Mouse (Mus musculus) lung, postnatal 0 days (tissue): ENCODE measurements around the gene Bri3. TPM values are rescaled to one million over a fixed set of nuclear protein-coding genes. Genes with fewer than 3 reads are reported as not detected.

ENCODE experiments used
- ATAC-seq: fragments of 200-750 bp; cut with Nextera tagmentation; 2 replicates; pipeline ENCODE4 v1.8.0; 2017; ENCODE audit warnings: moderate library complexity
- DNase-seq: peaks from one replicate; pipeline ENCODE4 v3.0.0-alpha.2; 2016; ENCODE audit warnings: low spot score
- H3K27ac ChIP-seq: fragments of 300-500 bp; sonication (generic); 2 replicates; pipeline ENCODE4 v1.5.1; 2014; ENCODE audit warnings: antibody characterized with exemption, mild to moderate bottlenecking, low read length, mixed read lengths
- H3K27me3 ChIP-seq: fragments of 300-500 bp; sonication (generic); replicated peaks from 2 replicates; pipeline ENCODE4 v1.6.1; 2014; ENCODE audit warnings: low read length, mixed read lengths; ENCODE audit not compliant: insufficient read depth
- H3K36me3 ChIP-seq: fragments of 300-500 bp; sonication (generic); 2 replicates; pipeline ENCODE4 v1.6.1; 2014; ENCODE audit warnings: low read length, mixed read lengths; ENCODE audit not compliant: insufficient read depth
- H3K4me1 ChIP-seq: fragments of 300-500 bp; sonication (generic); 2 replicates; pipeline ENCODE4 v1.6.1; 2014; ENCODE audit warnings: antibody characterized with exemption, low read depth, low read length, mixed read lengths; ENCODE audit not compliant: insufficient read depth
- H3K4me2 ChIP-seq: fragments of 300-500 bp; sonication (generic); replicated peaks from 2 replicates; pipeline ENCODE4 v1.6.1; 2014; ENCODE audit warnings: low read depth, mild to moderate bottlenecking, low read length, moderate library complexity, mixed read lengths
- H3K4me3 ChIP-seq: fragments of 300-500 bp; sonication (generic); 2 replicates; pipeline ENCODE4 v1.5.1; 2014; ENCODE audit warnings: low read depth, low read length
- H3K9ac ChIP-seq: fragments of 300-500 bp; sonication (generic); replicated peaks from 2 replicates; pipeline ENCODE4 v1.6.1; 2014; ENCODE audit warnings: low read depth, mild to moderate bottlenecking
- H3K9me3 ChIP-seq: fragments of 300-500 bp; sonication (generic); 2 replicates; pipeline ENCODE4 v1.6.1; 2016; ENCODE audit warnings: low read length, mixed read lengths
- CTCF ChIP-seq: IDR thresholded peaks from 2 replicates; pipeline ENCODE4 v1.5.1; 2016; ENCODE audit warnings: antibody characterized with exemption, mild to moderate bottlenecking
- EP300 ChIP-seq: IDR thresholded peaks from 2 replicates; pipeline ENCODE4 v1.6.1; 2016; ENCODE audit warnings: antibody characterized with exemption, mild to moderate bottlenecking, control low read depth
- WGBS: fragments of 180-500 bp; shearing (Covaris S2); extraction: QIAGEN DNeasy Blood & Tissue Kit; methylation state at CpG from one replicate; pipeline ENCODE4 v1.1.7; 2014; 5-methylcytosine and 5-hydroxymethylcytosine counted together
- polyA plus RNA-seq: library from polyadenylated mRNA; unstranded; fragments of >200 nt; fragmentation: Nextera tagmentation; extraction: Ambion mirVana; gene quantifications from 2 replicates; pipeline ENCODE4 v1.2.1, GENCODE M21; 2015

Gene Bri3
- polyA plus RNA-seq, 1 experiment from 2014 or later: 286 TPM

DNA sequence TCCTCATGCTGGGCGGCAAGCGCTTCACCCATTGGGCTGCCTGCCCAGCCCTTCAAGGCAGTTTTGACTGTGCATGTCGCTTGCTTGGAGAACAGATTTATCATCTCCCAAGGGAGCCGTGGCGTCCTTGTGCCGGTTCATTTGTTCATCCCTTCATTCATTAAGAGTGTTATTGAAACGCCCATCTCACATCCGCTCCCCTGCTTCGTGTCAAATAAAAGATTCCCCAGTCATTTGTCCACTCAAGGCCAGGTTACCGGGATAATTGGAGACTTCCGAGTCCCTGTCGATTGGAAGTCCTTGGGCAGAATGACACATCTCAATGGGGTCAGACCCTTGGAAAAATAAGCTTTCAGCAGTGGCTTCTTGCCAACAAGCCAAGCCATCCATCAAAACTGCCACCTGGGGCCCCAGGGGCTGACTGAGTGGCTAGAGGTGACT is 197.6 kb downstream of the Bri3 start:
- H3K4me2 ChIP-seq: no peak overlapping the region
- no peak overlapping the region for H3K9ac ChIP-seq
- no peaks in the 10 kb centered on the region for H3K4me1 ChIP-seq
- no peak overlapping the region for H3K4me3 ChIP-seq
- no peaks in the 10 kb centered on the region for H3K27me3 ChIP-seq
- no peaks in the 10 kb centered on the region for H3K36me3 ChIP-seq
- H3K27ac ChIP-seq: no peak overlapping the region
- WGBS: 36% methylated on average over 12 of the region's 12 CpGs
- ATAC-seq (no peak), DNase-seq (no peak)
- no peak for TF ChIP-seq EP300
- TF ChIP-seq CTCF: no peak
- H3K9me3 ChIP-seq: no peaks in the 10 kb centered on the region

DNA sequence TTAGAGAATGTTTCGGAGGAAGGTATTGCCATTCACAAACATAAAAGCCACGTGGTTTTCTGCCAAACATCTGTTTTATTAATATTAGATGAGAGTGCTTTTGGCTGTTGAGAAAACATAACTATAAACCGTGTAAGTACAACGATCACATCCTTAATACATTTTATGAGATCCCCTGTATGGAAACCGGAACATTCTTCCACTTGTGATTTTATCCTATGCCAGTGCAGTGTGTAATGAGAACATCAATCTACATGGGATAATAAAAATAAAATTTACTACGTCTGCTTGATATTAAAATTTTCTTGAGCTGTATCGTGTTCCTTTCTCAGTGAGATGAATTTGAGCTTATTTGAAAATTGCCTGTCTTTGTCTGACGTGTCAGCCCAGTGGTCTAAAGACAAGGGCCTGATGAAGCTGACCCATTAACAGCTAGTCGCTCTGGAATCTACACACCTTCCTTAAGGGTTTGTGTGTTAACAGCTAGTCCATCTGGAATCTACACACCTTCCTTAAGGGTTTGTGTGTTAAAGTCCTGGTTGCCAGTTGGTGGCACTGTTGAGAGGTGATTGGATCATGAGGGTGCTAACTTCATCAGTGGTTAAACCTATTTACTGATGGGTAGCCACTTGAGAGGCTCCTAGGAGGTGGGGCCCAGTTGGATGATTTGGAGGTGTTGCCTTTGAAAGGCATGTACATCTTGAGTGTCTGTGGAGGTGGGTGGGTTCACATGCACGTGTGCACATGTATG is 202.4 kb downstream of the Bri3 start:
- Histone ChIP-seq H3K4me2 (no peak overlapping the region), H3K4me3 (no peak overlapping the region), H3K9me3 (no peaks in the 10 kb centered on the region), H3K9ac (no peak overlapping the region), H3K27ac (no peak overlapping the region), H3K36me3 (no peaks in the 10 kb centered on the region), H3K27me3 (no peaks in the 10 kb centered on the region), H3K4me1 (no peaks in the 10 kb centered on the region)
- DNase-seq (no peak), ATAC-seq (no peak)
- WGBS: 74% methylated on average over 10 of the region's 10 CpGs
- no peak for TF ChIP-seq EP300
- TF ChIP-seq CTCF: peak; percentile 28; the same call in 1 of the 2 replicates

DNA sequence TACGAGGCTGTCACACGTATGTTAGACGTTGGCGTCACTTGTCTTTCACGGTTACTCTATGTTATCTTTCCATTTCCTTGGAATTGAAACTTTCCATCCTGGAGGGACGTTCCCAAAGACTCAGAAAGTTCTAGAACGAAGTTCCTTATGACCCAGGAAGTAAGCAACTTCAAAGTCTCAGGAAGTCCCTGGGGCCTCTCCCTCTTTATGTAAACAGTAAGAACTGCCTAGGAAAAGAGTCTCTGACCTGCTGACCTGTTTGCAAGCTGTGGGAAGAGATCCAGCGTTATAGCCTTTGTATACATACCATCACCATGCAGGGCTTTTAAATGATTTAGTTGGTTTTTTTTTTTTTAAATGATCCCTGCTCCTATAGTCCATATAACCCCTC is 203.0 kb downstream of the Bri3 start:
- WGBS: 41% methylated on average over 8 of the region's 8 CpGs
- ATAC-seq: no peak
- Histone ChIP-seq H3K27me3 (no peaks in the 10 kb centered on the region), H3K4me1 (no peaks in the 10 kb centered on the region), H3K36me3 (no peaks in the 10 kb centered on the region), H3K9me3 (no peaks in the 10 kb centered on the region), H3K27ac (no peak overlapping the region), H3K4me3 (no peak overlapping the region), H3K9ac (no peak overlapping the region), H3K4me2 (no peak overlapping the region)
- TF ChIP-seq CTCF (no peak), EP300 (no peak)
- DNase-seq: peak; percentile 12

DNA sequence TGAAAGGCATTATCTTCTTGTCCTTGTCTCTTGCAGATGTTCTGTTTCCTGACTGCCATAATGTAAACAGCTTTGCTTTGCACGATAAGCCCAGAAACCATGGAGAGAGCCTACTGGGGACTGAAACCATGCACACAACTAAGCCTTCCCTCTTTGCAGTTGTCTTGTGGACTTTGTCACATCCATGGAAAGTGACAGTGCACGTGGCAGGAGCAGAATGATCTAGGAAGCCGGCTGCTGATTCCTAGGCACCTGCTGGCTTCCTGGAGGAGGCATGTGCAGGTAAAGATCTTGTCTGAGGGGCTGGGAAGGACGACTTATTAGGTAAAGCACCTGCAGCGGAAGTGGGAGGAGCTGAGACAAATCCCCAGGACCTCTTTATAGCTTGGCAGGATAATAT is 203.7 kb downstream of the Bri3 start:
- no peak overlapping the region for H3K4me2 ChIP-seq
- no peaks in the 10 kb centered on the region for H3K36me3 ChIP-seq
- TF ChIP-seq EP300: no peak
- no peak for TF ChIP-seq CTCF
- H3K4me3 ChIP-seq: no peak overlapping the region
- no peaks in the 10 kb centered on the region for H3K9me3 ChIP-seq
- no peak overlapping the region for H3K27ac ChIP-seq
- no peaks in the 10 kb centered on the region for H3K27me3 ChIP-seq
- ATAC-seq (no peak), DNase-seq (no peak)
- no peaks in the 10 kb centered on the region for H3K4me1 ChIP-seq
- no peak overlapping the region for H3K9ac ChIP-seq
- 36% methylated on average over 5 of the region's 5 CpGs for WGBS

DNA sequence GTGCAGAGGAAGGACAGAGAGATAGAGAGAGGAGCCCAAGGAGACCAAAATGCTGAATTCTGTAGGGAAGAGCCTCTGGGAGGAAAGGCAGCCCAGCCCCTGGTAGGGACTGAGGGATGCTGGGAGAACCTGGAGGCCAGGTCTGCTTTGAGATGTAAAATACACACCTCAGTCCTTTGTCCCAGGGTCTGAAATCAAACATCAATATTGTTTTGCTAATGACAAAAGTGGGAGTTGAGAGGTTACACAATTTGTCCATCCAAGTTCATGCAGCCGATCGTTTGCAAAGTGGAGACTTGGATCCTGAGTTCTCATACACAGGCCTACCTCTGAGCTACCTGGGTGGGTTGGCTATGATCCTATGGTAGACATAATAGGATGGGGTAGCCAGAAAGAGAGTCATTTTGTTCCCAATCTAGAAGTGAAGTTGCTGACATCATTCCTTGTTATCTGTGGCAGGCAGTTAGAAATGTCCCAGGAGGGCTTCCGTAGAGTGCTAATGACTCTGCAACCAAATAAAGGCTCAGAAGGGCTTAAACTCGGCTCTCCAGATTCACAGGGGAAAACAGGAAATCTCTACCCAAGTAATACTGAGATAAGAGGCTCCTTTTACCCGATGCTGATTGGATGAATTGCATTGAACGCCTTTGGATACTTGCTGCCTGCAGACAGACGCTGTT is 208.7 kb downstream of the Bri3 start:
- H3K9me3 ChIP-seq: no peaks in the 10 kb centered on the region
- H3K9ac ChIP-seq: no peak overlapping the region
- ATAC-seq (no peak), DNase-seq (no peak)
- H3K4me1 ChIP-seq: no peaks in the 10 kb centered on the region
- no peaks in the 10 kb centered on the region for H3K27me3 ChIP-seq
- no peak overlapping the region for H3K27ac ChIP-seq
- no peak overlapping the region for H3K4me2 ChIP-seq
- TF ChIP-seq EP300 (no peak), CTCF (no peak)
- 44% methylated on average over 7 of the region's 7 CpGs for WGBS
- no peak overlapping the region for H3K4me3 ChIP-seq
- no peaks in the 10 kb centered on the region for H3K36me3 ChIP-seq

DNA sequence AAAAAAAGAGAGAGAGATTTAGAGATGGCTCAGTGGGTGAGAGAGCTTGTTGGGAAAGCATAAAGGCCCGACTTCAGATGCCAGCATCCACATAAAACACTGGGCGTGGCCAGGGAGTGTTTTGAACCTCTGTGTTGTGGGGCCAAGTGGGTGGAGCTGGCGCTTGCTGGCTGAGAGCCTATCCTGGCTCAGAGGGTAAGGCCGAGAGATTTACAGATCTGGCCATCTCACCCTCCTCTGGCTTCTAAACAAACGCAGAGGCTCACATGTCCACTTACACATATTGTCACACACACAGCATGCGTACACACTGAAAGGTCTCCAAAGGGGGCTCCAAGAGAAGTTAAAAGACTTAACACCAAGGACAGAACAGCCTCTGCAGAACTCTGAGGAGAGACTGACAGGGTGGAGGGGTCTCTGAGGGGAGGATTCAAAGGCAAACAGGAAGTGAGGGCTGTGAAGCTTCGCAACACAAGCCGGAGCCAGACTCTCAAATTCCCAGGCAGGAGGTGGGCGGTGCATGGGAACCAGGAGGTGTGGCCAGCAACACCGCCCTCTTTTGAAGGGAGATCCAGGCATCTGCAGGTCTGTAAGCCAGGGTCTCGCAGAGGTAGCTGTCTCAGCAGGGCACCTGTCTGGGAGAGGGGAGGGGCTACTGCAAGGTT is 213.5 kb downstream of the Bri3 start:
- ATAC-seq: peak; percentile 56
- no peaks in the 10 kb centered on the region for H3K36me3 ChIP-seq

More for the DNA sequence above, 213.5 kb downstream of the Bri3 start:
- no peak overlapping the region for H3K9ac ChIP-seq
- H3K9me3 ChIP-seq: no peaks in the 10 kb centered on the region
- H3K27me3 ChIP-seq: no peaks in the 10 kb centered on the region
- TF ChIP-seq EP300: no peak
- TF ChIP-seq CTCF: no peak
- no peak overlapping the region for H3K4me3 ChIP-seq
- peak overlapping the region; percentile 32 for H3K4me2 ChIP-seq
- peak; percentile 40 for DNase-seq
- H3K4me1 ChIP-seq: no peaks in the 10 kb centered on the region
- H3K27ac ChIP-seq: no peak overlapping the region
- WGBS: 6% methylated on average over 11 of the region's 11 CpGs
